Mouse (Mus musculus) stomach, postnatal 0 days (tissue): Measurements from ENCODE around the gene Syt1.

Source experiments
- CTCF ChIP-seq: IDR thresholded peaks from 2 replicates; pipeline ENCODE4 v1.5.1; 2016; ENCODE audit warnings: antibody characterized with exemption, low read depth, mild to moderate bottlenecking, moderate library complexity
- EP300 ChIP-seq: optimal IDR thresholded peaks from 2 replicates; pipeline ENCODE3; 2016; ENCODE audit warnings: antibody characterized with exemption

DNA sequence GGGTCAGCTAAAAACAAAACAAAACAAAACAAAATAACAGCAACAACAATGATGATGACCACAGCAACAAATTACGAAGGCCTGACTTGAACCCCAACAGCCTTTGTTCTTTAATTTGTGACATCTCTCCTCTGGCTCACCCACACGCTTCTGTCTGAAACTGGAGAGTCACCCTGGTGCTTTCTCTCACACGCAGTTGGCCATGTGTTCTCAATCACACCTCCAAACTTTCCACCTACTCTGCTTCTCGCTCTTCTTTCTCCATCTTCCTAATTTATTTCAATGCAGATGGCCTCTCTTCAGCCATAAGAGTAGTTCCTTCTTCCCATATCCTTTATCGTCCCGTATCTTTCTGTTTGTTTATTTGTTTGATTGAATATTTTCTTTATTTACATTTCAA lies 45.7 kb upstream of the Syt1 start:
- TF ChIP-seq EP300 = no peak
- TF ChIP-seq CTCF = no peak
